Mouse (Mus musculus) C2C12 (cell line): ENCODE results near the gene Msrb3.

Source experiments
- CTCF ChIP-seq: IDR thresholded peaks from one replicate; pipeline ENCODE4 v1.5.1; 2011; ENCODE audit not compliant: control insufficient read depth, insufficient read depth, insufficient read length
- MAX ChIP-seq: IDR thresholded peaks from one replicate; pipeline ENCODE4 v1.6.1; 2011; ENCODE audit warnings: mild to moderate bottlenecking, control low read depth
- MYOD1 ChIP-seq: IDR thresholded peaks from one replicate; pipeline ENCODE4 v1.6.1; 2011; ENCODE audit warnings: low read depth; ENCODE audit not compliant: control insufficient read depth, insufficient read length
- USF1 ChIP-seq: IDR thresholded peaks from one replicate; pipeline ENCODE4 v1.6.1; 2011; ENCODE audit warnings: low read depth, mild to moderate bottlenecking, control low read depth, moderate library complexity

DNA sequence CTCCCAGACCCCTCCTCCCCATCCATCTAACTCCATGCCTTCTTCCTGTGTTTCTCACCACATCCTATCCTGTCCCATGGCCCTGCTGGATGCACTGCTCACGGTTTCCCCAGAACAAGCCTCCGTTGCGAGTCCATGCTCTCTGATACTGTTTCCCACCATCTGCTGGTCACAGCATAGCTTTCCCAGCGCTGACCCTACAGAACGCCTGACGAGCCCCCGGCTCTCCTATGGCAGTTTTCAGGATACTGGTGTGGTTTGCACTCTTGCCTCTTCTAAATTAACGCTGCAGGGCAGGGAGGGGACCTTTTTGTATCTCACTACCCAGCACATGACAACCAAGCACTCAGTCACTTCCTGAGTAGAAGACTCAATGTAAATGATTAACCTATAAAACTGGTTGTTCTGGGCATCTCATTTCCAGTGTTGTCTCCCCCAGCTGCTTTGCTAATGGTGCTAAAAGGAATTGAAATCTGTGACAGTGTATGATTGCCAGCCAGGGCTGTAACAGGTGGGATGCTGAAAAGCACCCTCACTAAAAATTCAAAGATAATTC is 25.2 kb downstream of the Msrb3 start:
- no peak for TF ChIP-seq CTCF
- TF ChIP-seq USF1: no peak
- no peak for TF ChIP-seq MAX
- no peak for TF ChIP-seq MYOD1
